Mouse (Mus musculus): ENCODE measurements at regions not wholly inside any gene's neighbourhood (a gene's known extent, or its start where the extent isn't known, plus 50 kb on each side); places are given as distances from the start of the nearest gene placed in this dataset.

DNA sequence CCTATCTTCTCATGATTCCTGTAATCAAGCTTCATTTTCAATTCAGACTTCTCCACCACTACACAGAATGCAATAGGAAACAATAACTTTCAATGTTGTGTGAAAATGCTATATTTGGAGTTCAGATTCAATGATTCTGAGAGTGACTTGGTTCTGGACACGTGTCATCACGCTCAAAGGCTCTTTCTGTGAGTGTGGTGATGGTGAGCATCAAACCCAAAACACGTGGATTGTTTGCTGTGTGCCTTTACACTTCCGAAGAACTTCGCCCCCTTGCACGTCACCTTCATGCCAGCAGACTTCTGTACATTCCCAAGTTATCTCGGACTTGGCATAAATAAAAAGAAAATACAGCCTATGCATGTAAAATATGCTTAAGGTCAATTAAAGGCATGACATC lies 425.1 kb upstream of the Tbc1d2b start:
- H3K27me3 ChIP-seq (replicated peaks; ENCODE audit: control insufficient read depth, insufficient read depth, low read length) = no peaks in the 10 kb centered on the region
- 75% methylated on average over 7 of the region's 7 CpGs for WGBS
- ATAC-seq = no peak
- H3K4me3 ChIP-seq (ENCODE audit: low read depth, low read length) = no peak overlapping the region
- no peak overlapping the region for H3K9ac ChIP-seq (ENCODE audit: low read depth, low read length)
- no peak for TF ChIP-seq CTCF (IDR thresholded peaks at IDR 0.05; ENCODE audit: low read depth)
- H3K4me1 ChIP-seq (replicated peaks; ENCODE audit: control insufficient read depth, insufficient read depth, low read length) = no peaks in the 10 kb centered on the region
- no peak overlapping the region for H3K4me2 ChIP-seq (replicated peaks; ENCODE audit: low read depth)
- H3K36me3 ChIP-seq (ENCODE audit: control insufficient read depth, insufficient read depth) = no peaks in the 10 kb centered on the region
- no peaks in the 10 kb centered on the region for H3K9me3 ChIP-seq (ENCODE audit: control insufficient read depth)
- no peak overlapping the region for H3K27ac ChIP-seq (ENCODE audit: low read depth, low read length)

DNA sequence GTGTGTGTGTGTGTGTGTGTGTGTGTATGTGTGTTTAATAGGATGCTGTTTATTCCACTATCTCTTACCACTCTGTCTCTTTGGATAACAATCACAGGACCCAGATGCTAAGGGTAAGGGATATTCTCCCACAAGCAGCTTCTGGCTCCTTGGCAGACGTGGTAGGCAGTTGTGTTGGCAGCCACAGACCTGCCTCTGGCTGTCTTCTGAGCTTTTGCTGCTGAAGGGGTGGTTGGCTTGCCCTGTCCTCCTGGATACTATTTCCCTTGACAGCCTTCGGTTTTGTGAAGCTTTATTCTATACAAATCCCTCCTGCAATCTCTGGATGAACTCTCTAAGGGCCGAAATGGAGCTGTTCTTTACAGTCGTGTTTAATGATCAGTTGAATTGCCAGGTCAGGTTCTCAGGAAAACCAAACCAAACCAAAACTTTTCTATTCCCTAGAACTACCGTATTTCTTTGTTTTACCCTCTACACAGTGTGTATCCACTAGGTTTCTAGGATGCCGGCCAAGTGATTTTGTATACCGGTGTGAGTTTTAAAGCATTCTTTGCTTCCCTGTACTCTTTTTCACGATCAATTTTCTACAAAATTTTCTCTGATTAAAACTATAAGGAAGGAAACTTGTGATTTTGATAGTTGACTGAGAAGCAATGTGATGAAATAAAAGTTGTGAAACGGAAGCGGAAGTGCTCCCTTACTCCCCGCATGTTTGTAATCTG lies 426.8 kb upstream of the Tbc1d2b start:
- Histone ChIP-seq H3K27me3 (replicated peaks; ENCODE audit: control insufficient read depth, insufficient read depth, low read length) (no peaks in the 10 kb centered on the region), H3K9me3 (ENCODE audit: control insufficient read depth) (no peaks in the 10 kb centered on the region), H3K4me1 (replicated peaks; ENCODE audit: control insufficient read depth, insufficient read depth, low read length) (no peaks in the 10 kb centered on the region), H3K36me3 (ENCODE audit: control insufficient read depth, insufficient read depth) (no peaks in the 10 kb centered on the region), H3K9ac (ENCODE audit: low read depth, low read length) (no peak overlapping the region), H3K27ac (ENCODE audit: low read depth, low read length) (no peak overlapping the region), H3K4me2 (replicated peaks; ENCODE audit: low read depth) (no peak overlapping the region), H3K4me3 (ENCODE audit: low read depth, low read length) (no peak overlapping the region)
- ATAC-seq = no peak
- no peak for TF ChIP-seq CTCF (IDR thresholded peaks at IDR 0.05; ENCODE audit: low read depth)
- WGBS = 64% methylated on average over 11 of the region's 11 CpGs

DNA sequence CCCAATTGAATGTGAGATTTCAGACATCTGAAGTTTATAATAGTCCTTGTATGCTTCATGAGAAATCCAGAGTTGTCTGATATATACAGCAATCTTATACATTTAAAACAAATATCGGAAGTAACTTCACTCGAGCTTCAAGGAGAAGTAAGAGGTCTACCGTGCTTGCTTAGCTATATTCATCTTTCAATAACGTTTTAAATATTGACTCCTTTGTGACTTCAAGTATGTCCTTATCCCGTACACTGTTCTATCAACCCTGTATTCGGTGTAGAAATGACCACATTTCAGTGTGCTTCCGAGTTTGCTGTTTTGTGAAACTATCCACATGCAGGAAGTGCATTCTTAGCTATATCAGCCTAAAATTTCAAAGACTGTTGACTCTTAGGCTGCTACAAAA lies 427.8 kb upstream of the Tbc1d2b start:
- WGBS = 68% methylated on average over 7 of the region's 7 CpGs
- Histone ChIP-seq H3K27ac (ENCODE audit: low read depth, low read length) (no peak overlapping the region), H3K9ac (ENCODE audit: low read depth, low read length) (no peak overlapping the region), H3K4me1 (replicated peaks; ENCODE audit: control insufficient read depth, insufficient read depth, low read length) (no peaks in the 10 kb centered on the region), H3K36me3 (ENCODE audit: control insufficient read depth, insufficient read depth) (no peaks in the 10 kb centered on the region), H3K4me3 (ENCODE audit: low read depth, low read length) (no peak overlapping the region), H3K27me3 (replicated peaks; ENCODE audit: control insufficient read depth, insufficient read depth, low read length) (no peaks in the 10 kb centered on the region), H3K9me3 (ENCODE audit: control insufficient read depth) (no peaks in the 10 kb centered on the region), H3K4me2 (replicated peaks; ENCODE audit: low read depth) (no peak overlapping the region)
- no peak for TF ChIP-seq CTCF (IDR thresholded peaks at IDR 0.05; ENCODE audit: low read depth)
- no peak for ATAC-seq

DNA sequence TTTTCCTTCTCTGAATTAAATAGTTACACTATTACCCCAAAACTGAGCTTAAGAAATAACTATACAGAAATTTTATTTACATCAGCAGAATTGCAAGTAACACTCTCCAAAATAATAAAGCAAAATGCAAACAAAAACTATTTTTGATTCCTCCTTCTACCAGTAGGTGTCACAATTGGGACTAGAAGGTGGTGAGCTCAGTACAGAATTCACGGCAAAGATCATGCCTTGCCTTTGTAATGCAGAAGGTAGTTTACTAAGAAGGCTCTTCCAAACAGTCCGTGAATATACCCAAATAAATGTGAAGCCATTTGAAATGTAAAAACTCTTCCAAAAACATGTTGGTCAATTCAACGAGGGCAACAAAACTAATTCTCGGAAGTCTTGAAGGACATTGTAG lies 428.5 kb upstream of the Tbc1d2b start:
- Histone ChIP-seq H3K36me3 (ENCODE audit: control insufficient read depth, insufficient read depth) (no peaks in the 10 kb centered on the region), H3K4me3 (ENCODE audit: low read depth, low read length) (no peak overlapping the region), H3K27me3 (replicated peaks; ENCODE audit: control insufficient read depth, insufficient read depth, low read length) (no peaks in the 10 kb centered on the region), H3K4me2 (replicated peaks; ENCODE audit: low read depth) (no peak overlapping the region), H3K9ac (ENCODE audit: low read depth, low read length) (no peak overlapping the region), H3K27ac (ENCODE audit: low read depth, low read length) (no peak overlapping the region), H3K9me3 (ENCODE audit: control insufficient read depth) (no peaks in the 10 kb centered on the region), H3K4me1 (replicated peaks; ENCODE audit: control insufficient read depth, insufficient read depth, low read length) (no peaks in the 10 kb centered on the region)
- 39% methylated on average over 4 of the region's 4 CpGs for WGBS
- TF ChIP-seq CTCF (IDR thresholded peaks at IDR 0.05; ENCODE audit: low read depth) = peak; percentile 76
- ATAC-seq = no peak

DNA sequence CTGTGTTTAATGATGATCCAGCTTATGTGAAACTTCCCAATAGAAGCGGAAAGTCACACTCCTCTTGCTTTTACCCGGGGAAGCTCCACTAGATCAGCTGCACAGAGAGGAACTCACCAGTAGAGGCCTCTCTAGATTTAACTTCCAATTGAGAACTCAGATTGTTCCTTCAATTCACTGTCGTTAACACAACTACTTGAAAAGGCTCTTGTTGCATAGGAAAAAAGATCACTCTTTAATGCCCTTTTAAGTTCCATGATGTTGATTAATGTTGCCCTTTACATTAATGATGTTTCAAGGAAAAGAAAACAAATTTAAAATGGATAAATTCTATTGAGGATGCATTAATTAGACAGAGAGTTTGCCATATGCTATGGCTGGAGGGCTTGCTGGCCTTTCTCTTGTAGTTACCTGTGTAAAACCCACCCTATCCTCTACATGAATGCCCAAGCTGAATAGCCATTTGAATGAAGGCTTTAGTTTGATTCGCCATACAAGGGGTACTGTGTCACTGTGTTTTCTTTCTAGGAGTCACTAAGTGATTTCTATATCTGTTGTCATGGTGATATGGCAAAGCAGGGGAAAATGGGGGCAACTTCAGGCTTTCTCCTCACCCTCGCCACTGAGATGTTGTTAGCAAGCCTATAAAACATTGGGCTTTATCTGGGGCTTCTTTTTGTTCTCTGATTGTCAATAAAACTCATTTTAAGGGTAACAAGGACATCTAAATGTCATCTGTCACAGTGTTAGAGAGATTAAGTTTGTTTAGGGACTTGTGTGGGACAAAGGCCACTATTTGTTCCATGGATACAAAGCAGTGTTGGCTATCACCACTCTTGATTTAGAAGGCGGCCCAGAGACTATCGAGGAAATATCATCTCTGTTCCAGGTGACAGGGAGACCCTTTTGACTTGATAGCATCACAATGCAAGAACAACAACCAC lies 429.9 kb upstream of the Tbc1d2b start:
- Histone ChIP-seq H3K9me3 (ENCODE audit: control insufficient read depth) (no peaks in the 10 kb centered on the region), H3K4me1 (replicated peaks; ENCODE audit: control insufficient read depth, insufficient read depth, low read length) (no peaks in the 10 kb centered on the region), H3K27ac (ENCODE audit: low read depth, low read length) (no peak overlapping the region), H3K9ac (ENCODE audit: low read depth, low read length) (no peak overlapping the region), H3K36me3 (ENCODE audit: control insufficient read depth, insufficient read depth) (no peaks in the 10 kb centered on the region), H3K27me3 (replicated peaks; ENCODE audit: control insufficient read depth, insufficient read depth, low read length) (no peaks in the 10 kb centered on the region), H3K4me2 (replicated peaks; ENCODE audit: low read depth) (no peak overlapping the region), H3K4me3 (ENCODE audit: low read depth, low read length) (no peak overlapping the region)
- no peak for ATAC-seq
- 49% methylated on average over 7 of the region's 7 CpGs for WGBS
- peak; percentile 58 for TF ChIP-seq CTCF (IDR thresholded peaks at IDR 0.05; ENCODE audit: low read depth)

DNA sequence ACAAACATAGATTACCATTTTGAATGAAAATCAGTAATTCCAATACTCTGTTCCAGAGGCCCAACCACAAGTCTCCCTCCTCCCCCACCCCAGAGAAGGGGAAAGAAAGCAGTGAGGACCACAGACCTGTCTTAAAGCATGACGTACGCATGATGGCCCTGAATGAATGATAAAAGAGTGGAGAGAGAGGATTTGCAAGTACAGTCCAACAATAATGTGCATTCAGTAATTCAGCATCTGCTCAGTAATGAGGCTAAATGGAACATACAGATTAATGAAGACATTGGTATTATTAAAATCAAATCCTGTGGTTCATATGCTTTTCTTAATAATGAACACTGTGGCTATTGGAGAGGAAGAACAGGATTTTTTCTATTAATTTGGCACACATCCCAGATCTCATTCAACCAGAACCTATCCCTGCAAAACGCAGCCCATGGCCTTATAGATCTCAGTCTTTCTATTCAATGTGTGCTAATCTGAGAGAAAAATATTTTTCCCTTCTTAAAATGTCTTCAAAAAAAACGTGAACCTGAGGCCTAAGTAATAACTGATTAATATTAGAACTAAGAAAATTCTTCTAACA lies 430.7 kb upstream of the Tbc1d2b start:
- Histone ChIP-seq H3K4me3 (ENCODE audit: low read depth, low read length) (no peak overlapping the region), H3K4me2 (replicated peaks; ENCODE audit: low read depth) (no peak overlapping the region), H3K9me3 (ENCODE audit: control insufficient read depth) (no peaks in the 10 kb centered on the region), H3K9ac (ENCODE audit: low read depth, low read length) (no peak overlapping the region), H3K4me1 (replicated peaks; ENCODE audit: control insufficient read depth, insufficient read depth, low read length) (no peaks in the 10 kb centered on the region), H3K27ac (ENCODE audit: low read depth, low read length) (no peak overlapping the region), H3K27me3 (replicated peaks; ENCODE audit: control insufficient read depth, insufficient read depth, low read length) (no peaks in the 10 kb centered on the region), H3K36me3 (ENCODE audit: control insufficient read depth, insufficient read depth) (no peaks in the 10 kb centered on the region)
- WGBS = 72% methylated on average over 4 of the region's 4 CpGs
- no peak for ATAC-seq
- no peak for TF ChIP-seq CTCF (IDR thresholded peaks at IDR 0.05; ENCODE audit: low read depth)

Data from intestine, postnatal 0 days (tissue).